Mouse (Mus musculus): ENCODE results near the gene Rasgrp4. TPM values are rescaled to one million over a fixed set of nuclear protein-coding genes. Genes with fewer than 3 reads are reported as not detected.
A peak's percentile ranks its signal among the peaks of the same experiment; 100 is the strongest.

The Rasgrp4 gene
- total RNA-seq, 2 experiments from 2014 or later, result 0.91 to 0.97 TPM

- Histone ChIP-seq H3K27ac (peak within 1 kb of the TSS; percentile 98), H3K4me3 (peak within 1 kb of the TSS; percentile 98)
- TF ChIP-seq CTCF (conservative IDR thresholded peaks at IDR 0.05), result peak; percentile 58
- DNase-seq (ENCODE audit: low spot score in 2 of 2), result peak; percentile 84 to 86
Observed at GRCm38 (mm10) chr7:29155838-29156782, 21.5 kb downstream of the Rasgrp4 start, which contains the start of gene Fam98c. Gene Fam98c, minus strand, starts transcription at chr7:29156234.

- Histone ChIP-seq H3K4me3 (no peak overlapping the region), H3K27ac (no peak overlapping the region)
- no peak for DNase-seq (ENCODE audit: low spot score in 2 of 2)
- TF ChIP-seq CTCF (conservative IDR thresholded peaks at IDR 0.05), result no peak
Observed at GRCm38 (mm10) chr7:29158264-29158663, 23.6 kb downstream of the Rasgrp4 start.

DNA sequence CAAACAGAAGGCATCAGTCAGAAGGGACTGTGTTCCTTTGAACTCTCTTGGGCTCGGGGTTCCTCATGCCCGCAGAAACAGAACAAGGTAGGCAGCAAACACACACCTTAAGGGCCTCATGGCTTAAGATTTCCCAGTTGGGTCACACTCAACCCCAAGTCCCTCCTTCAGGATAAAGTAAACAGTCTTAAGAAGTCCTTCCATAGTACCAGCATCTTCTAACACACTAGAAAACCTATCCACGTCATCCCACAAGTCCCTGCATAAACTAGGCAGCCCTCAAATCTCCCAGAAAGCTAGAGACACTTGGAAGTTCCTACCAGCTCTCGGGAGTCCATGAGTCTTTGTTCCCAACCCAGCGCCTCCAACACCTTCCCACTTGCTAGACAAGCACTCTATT, 27.6 kb downstream of the Rasgrp4 start:
- DNase-seq (ENCODE audit: low spot score in 2 of 2), result no peak
- no peak for TF ChIP-seq CTCF (conservative IDR thresholded peaks at IDR 0.05)
- H3K4me3 ChIP-seq, result no peak overlapping the region
- H3K27ac ChIP-seq, result no peak overlapping the region

GRCm38 (mm10) chr7:29162750-29163525, 28.3 kb downstream of the Rasgrp4 start:
- Histone ChIP-seq H3K27ac (no peak overlapping the region), H3K4me3 (no peak overlapping the region)
- DNase-seq (ENCODE audit: low spot score in 2 of 2), result no peak
- no peak for TF ChIP-seq CTCF (conservative IDR thresholded peaks at IDR 0.05)

DNA sequence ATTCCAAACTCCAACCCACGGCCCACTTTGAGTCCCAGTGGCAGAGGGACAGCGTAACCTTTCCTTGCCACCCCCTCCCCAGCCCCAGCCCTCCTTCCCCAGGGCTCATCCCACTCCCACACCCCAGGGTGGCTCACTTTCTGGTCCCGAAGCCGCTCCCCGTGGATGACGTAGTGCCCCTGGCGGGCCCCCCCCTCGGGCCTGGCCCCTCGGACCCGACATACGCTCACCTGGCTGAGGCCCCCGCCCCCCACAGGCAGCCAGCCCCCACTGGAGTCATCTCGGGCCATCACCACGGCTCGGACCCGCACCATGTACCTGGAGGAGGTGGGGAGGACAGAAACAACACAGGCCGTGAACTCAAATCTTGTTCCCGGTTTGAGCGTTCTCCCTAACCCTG, 33.0 kb downstream of the Rasgrp4 start:
- no peak overlapping the region for H3K27ac ChIP-seq

DNA sequence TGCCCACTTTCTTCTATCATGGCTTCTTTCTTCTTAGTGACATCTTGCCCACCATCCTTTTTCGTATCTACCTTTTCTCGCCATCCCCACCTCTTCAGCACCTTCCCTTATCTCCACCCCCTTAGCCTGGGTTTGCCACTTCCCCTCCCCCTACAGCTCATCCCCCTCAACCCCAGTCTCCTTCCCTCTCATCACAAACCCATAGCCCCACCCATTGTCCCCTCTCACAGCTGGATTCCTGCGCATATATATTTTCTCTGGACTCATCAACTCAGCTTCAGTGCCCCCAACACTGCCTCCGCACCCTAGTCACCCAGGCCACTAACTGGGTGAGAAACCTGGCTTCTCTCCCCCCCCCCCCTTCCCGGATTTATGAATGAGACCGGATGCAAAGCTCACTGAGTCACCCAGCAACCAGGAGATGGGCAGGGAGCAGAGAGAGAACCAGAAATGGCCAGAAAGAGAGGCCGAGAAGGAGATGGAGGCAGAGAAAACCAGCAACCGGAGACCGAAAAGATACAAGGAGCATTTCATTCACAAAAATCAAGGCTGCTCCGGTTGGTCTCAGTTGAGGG, 33.6 kb downstream of the Rasgrp4 start:
- DNase-seq (ENCODE audit: low spot score in 2 of 2), result no peak
- H3K27ac ChIP-seq, result peak overlapping the region; percentile 91
- TF ChIP-seq CTCF (conservative IDR thresholded peaks at IDR 0.05), result no peak
- peak overlapping the region; percentile 86 for H3K4me3 ChIP-seq

More for the DNA sequence above, 33.0 kb downstream of the Rasgrp4 start:
- TF ChIP-seq CTCF (conservative IDR thresholded peaks at IDR 0.05), result no peak
- peak overlapping the region; percentile 86 for H3K4me3 ChIP-seq
- DNase-seq (ENCODE audit: low spot score in 2 of 2), result no peak

- H3K4me3 ChIP-seq, result peak overlapping the region; percentile 86
- H3K27ac ChIP-seq, result peak overlapping the region; percentile 91
- TF ChIP-seq CTCF (conservative IDR thresholded peaks at IDR 0.05), result no peak
- DNase-seq (ENCODE audit: low spot score in 2 of 2), result no peak
Observed at GRCm38 (mm10) chr7:29168791-29169230, 34.2 kb downstream of the Rasgrp4 start.

GRCm38 (mm10) chr7:29169231-29170065, 34.8 kb downstream of the Rasgrp4 start:
- no peak for TF ChIP-seq CTCF (conservative IDR thresholded peaks at IDR 0.05)
- DNase-seq (ENCODE audit: low spot score in 2 of 2), result peak; percentile 70 to 82
- peak overlapping the region; percentile 86 for H3K4me3 ChIP-seq
- H3K27ac ChIP-seq, result peak overlapping the region; percentile 91

DNA sequence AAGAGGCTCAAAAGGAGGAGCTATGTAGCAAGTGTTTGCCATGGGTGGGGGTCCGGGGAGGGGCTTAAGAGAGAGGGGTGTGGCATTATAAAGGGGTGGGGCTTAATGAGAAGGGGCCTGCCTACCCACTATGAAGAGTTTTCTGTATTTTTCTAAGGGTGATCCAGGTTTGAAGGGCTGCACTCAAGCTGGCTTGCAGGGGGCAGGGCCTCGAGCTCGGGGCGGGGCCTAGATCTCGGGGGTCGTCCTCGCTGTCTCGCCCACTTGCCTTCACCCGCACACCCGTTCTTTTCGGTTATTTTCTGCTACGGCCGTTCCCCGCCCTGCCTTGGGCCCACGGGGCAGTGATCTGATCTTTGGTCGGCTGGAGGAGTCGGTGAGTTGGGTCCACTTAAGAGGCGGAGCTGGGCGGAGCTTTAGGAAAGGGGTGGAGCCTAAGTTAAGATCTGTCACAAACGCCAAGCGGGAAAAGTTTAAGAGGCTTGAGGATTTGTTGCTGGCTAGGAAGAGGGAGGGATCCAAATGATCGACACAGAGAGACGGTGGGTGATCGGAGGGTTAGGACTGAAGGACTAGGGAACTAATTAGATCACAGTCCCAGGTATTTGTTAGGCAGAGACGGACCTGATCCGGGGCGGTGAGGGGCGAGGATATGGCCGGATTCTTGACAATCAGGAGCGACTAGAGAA, 35.6 kb downstream of the Rasgrp4 start, which contains the start of the genes Ggn and Spred3:
Gene Ggn (plus strand): TSS at position 145 of the 689 bp plus-strand sequence.
Gene Spred3 (minus strand): TSS at position 346 of the 689 bp plus-strand sequence.
- Histone ChIP-seq H3K27ac (peak within 1 kb of the TSS; percentile 91), H3K4me3 (peak within 1 kb of the TSS; percentile 86)
- no peak for TF ChIP-seq CTCF (conservative IDR thresholded peaks at IDR 0.05)
- no peak for DNase-seq (ENCODE audit: low spot score in 2 of 2)

GRCm38 (mm10) chr7:29170755-29171561, 36.3 kb downstream of the Rasgrp4 start:
- Histone ChIP-seq H3K27ac (no peak overlapping the region), H3K4me3 (peak overlapping the region; percentile 86)
- no peak for TF ChIP-seq CTCF (conservative IDR thresholded peaks at IDR 0.05)
- no peak for DNase-seq (ENCODE audit: low spot score in 2 of 2)
